Mouse (Mus musculus) embryonic facial prominence, embryonic 11.5 days (tissue): ENCODE measurements at regions not wholly inside any gene's neighbourhood (a gene's known extent, or its start where the extent isn't known, plus 50 kb on each side); places are given as distances from the start of the nearest gene placed in this dataset.

Experiments used
- ATAC-seq: fragments of 200-750 bp; cut with Nextera tagmentation; replicated peaks from 2 replicates; pipeline ENCODE4 v1.8.0; 2017; ENCODE audit warnings: low read depth; ENCODE audit not compliant: insufficient number of reproducible peaks, low FRiP score, low TSS enrichment
- DNase-seq: peaks from one replicate; pipeline ENCODE4 v3.0.0-alpha.2; 2015; ENCODE audit warnings: low spot score
- H3K27ac ChIP-seq: fragments of 300-500 bp; sonication (generic); replicated peaks from 2 replicates; pipeline ENCODE4 v1.5.1; 2014; ENCODE audit warnings: mild to moderate bottlenecking, low read depth, low read length, control low read depth
- H3K27me3 ChIP-seq: fragments of 300-500 bp; sonication (generic); 2 replicates; pipeline ENCODE4 v1.6.1; 2014; ENCODE audit warnings: mild to moderate bottlenecking, low read length, moderate library complexity, mixed read lengths; ENCODE audit not compliant: control insufficient read depth, insufficient read depth
- H3K36me3 ChIP-seq: fragments of 300-500 bp; sonication (generic); replicated peaks from 2 replicates; pipeline ENCODE4 v1.6.1; 2014; ENCODE audit warnings: low read depth, mild to moderate bottlenecking, low read length, moderate library complexity, mixed read lengths; ENCODE audit not compliant: control insufficient read depth, insufficient read depth
- H3K4me1 ChIP-seq: fragments of 300-500 bp; sonication (generic); 2 replicates; pipeline ENCODE4 v1.6.1; 2014; ENCODE audit warnings: low read length, mixed read lengths; ENCODE audit not compliant: control insufficient read depth, insufficient read depth
- H3K4me2 ChIP-seq: fragments of 300-500 bp; sonication (generic); 2 replicates; pipeline ENCODE4 v1.6.1; 2014; ENCODE audit warnings: low read depth, mild to moderate bottlenecking, control low read depth, low read length, moderate library complexity
- H3K4me3 ChIP-seq: fragments of 300-500 bp; sonication (generic); 2 replicates; pipeline ENCODE4 v1.5.1; 2014; ENCODE audit warnings: low read depth, low read length, control low read depth
- H3K9ac ChIP-seq: fragments of 300-500 bp; sonication (generic); replicated peaks from 2 replicates; pipeline ENCODE4 v1.6.1; 2014; ENCODE audit warnings: mild to moderate bottlenecking, control low read depth, low read length
- H3K9me3 ChIP-seq: fragments of 300-500 bp; sonication (generic); replicated peaks from 2 replicates; pipeline ENCODE4 v1.6.1; 2016; ENCODE audit warnings: mild to moderate bottlenecking, low read length, inconsistent platforms, mixed read lengths; ENCODE audit not compliant: control insufficient read depth
- WGBS: fragments of 180-500 bp; shearing (Covaris S2); extraction: QIAGEN DNeasy Blood & Tissue Kit; methylation state at CpG from one replicate; pipeline ENCODE4 v1.1.7; 2014; 5-methylcytosine and 5-hydroxymethylcytosine counted together

- H3K36me3 ChIP-seq, result no peaks in the 10 kb centered on the region
- ATAC-seq, result peak; percentile 73; the same call in 1 of the 2 replicates
- H3K4me3 ChIP-seq, result no peak overlapping the region
- no peaks in the 10 kb centered on the region for H3K4me1 ChIP-seq
- DNase-seq, result no peak
- no peaks in the 10 kb centered on the region for H3K9me3 ChIP-seq
- no peaks in the 10 kb centered on the region for H3K27me3 ChIP-seq
- WGBS, result 45% methylated on average over 1 of the region's 1 CpGs
- H3K27ac ChIP-seq, result no peak overlapping the region
- no peak overlapping the region for H3K9ac ChIP-seq
- no peak overlapping the region for H3K4me2 ChIP-seq
Observed at GRCm38 (mm10) chr8:100515896-100516295, 1099.6 kb upstream of the Cdh8 start.

- Histone ChIP-seq H3K4me1 (no peaks in the 10 kb centered on the region), H3K9ac (no peak overlapping the region), H3K4me2 (no peak overlapping the region), H3K27me3 (no peaks in the 10 kb centered on the region), H3K9me3 (no peaks in the 10 kb centered on the region), H3K4me3 (no peak overlapping the region), H3K27ac (no peak overlapping the region), H3K36me3 (no peaks in the 10 kb centered on the region)
- 86% methylated on average over 3 of the region's 3 CpGs for WGBS
- ATAC-seq, result no peak
- DNase-seq, result no peak
Observed at GRCm38 (mm10) chr8:100515152-100515551, 1098.9 kb upstream of the Cdh8 start.

GRCm38 (mm10) chr8:100506478-100506877 is 1090.2 kb upstream of the Cdh8 start:
- Histone ChIP-seq H3K9me3 (no peaks in the 10 kb centered on the region), H3K4me3 (no peak overlapping the region), H3K27ac (no peak overlapping the region), H3K9ac (no peak overlapping the region), H3K4me2 (no peak overlapping the region), H3K36me3 (no peaks in the 10 kb centered on the region), H3K4me1 (no peaks in the 10 kb centered on the region), H3K27me3 (no peaks in the 10 kb centered on the region)
- DNase-seq (no peak), ATAC-seq (no peak)
- WGBS, result 78% methylated on average over 2 of the region's 2 CpGs

GRCm38 (mm10) chr8:100500342-100500712 is 1084.1 kb upstream of the Cdh8 start:
- Histone ChIP-seq H3K27me3 (no peaks in the 10 kb centered on the region), H3K27ac (no peak overlapping the region), H3K4me3 (no peak overlapping the region), H3K4me2 (no peak overlapping the region), H3K9me3 (no peaks in the 10 kb centered on the region), H3K36me3 (no peaks in the 10 kb centered on the region), H3K4me1 (no peaks in the 10 kb centered on the region), H3K9ac (no peak overlapping the region)
- no peak for DNase-seq
- no peak for ATAC-seq

- Histone ChIP-seq H3K36me3 (no peaks in the 10 kb centered on the region), H3K27ac (no peak overlapping the region), H3K4me2 (no peak overlapping the region), H3K9ac (no peak overlapping the region), H3K9me3 (no peaks in the 10 kb centered on the region), H3K4me3 (no peak overlapping the region), H3K27me3 (no peaks in the 10 kb centered on the region), H3K4me1 (no peaks in the 10 kb centered on the region)
- 63% methylated on average over 6 of the region's 6 CpGs for WGBS
- no peak for ATAC-seq
- no peak for DNase-seq
Observed at GRCm38 (mm10) chr8:100499614-100500341, 1083.5 kb upstream of the Cdh8 start.

GRCm38 (mm10) chr8:100494445-100494844 is 1078.2 kb upstream of the Cdh8 start:
- no peak overlapping the region for H3K9ac ChIP-seq

GRCm38 (mm10) chr8:100475950-100476349 is 1059.7 kb upstream of the Cdh8 start:
- DNase-seq, result no peak
- Histone ChIP-seq H3K4me1 (no peaks in the 10 kb centered on the region), H3K36me3 (no peaks in the 10 kb centered on the region), H3K27me3 (no peaks in the 10 kb centered on the region), H3K9ac (no peak overlapping the region), H3K9me3 (no peaks in the 10 kb centered on the region), H3K4me3 (no peak overlapping the region), H3K4me2 (no peak overlapping the region), H3K27ac (no peak overlapping the region)
- no peak for ATAC-seq
- WGBS, result 73% methylated on average over 4 of the region's 4 CpGs

More at GRCm38 (mm10) chr8:100494445-100494844, 1078.2 kb upstream of the Cdh8 start:
- Histone ChIP-seq H3K4me3 (no peak overlapping the region), H3K4me2 (no peak overlapping the region), H3K9me3 (no peaks in the 10 kb centered on the region), H3K36me3 (no peaks in the 10 kb centered on the region), H3K4me1 (no peaks in the 10 kb centered on the region), H3K27ac (no peak overlapping the region), H3K27me3 (no peaks in the 10 kb centered on the region)
- no peak for DNase-seq
- no peak for ATAC-seq
- WGBS, result 80% methylated on average over 3 of the region's 3 CpGs

GRCm38 (mm10) chr8:100451231-100451630 is 1035.0 kb upstream of the Cdh8 start:
- Histone ChIP-seq H3K27me3 (no peaks in the 10 kb centered on the region), H3K27ac (no peak overlapping the region), H3K4me1 (no peaks in the 10 kb centered on the region), H3K4me2 (no peak overlapping the region), H3K9ac (no peak overlapping the region), H3K9me3 (no peaks in the 10 kb centered on the region), H3K36me3 (no peaks in the 10 kb centered on the region), H3K4me3 (no peak overlapping the region)
- WGBS, result 54% methylated on average over 2 of the region's 2 CpGs
- DNase-seq (no peak), ATAC-seq (no peak)
